Mouse (Mus musculus): ENCODE measurements around the gene Fuca1.

DNA sequence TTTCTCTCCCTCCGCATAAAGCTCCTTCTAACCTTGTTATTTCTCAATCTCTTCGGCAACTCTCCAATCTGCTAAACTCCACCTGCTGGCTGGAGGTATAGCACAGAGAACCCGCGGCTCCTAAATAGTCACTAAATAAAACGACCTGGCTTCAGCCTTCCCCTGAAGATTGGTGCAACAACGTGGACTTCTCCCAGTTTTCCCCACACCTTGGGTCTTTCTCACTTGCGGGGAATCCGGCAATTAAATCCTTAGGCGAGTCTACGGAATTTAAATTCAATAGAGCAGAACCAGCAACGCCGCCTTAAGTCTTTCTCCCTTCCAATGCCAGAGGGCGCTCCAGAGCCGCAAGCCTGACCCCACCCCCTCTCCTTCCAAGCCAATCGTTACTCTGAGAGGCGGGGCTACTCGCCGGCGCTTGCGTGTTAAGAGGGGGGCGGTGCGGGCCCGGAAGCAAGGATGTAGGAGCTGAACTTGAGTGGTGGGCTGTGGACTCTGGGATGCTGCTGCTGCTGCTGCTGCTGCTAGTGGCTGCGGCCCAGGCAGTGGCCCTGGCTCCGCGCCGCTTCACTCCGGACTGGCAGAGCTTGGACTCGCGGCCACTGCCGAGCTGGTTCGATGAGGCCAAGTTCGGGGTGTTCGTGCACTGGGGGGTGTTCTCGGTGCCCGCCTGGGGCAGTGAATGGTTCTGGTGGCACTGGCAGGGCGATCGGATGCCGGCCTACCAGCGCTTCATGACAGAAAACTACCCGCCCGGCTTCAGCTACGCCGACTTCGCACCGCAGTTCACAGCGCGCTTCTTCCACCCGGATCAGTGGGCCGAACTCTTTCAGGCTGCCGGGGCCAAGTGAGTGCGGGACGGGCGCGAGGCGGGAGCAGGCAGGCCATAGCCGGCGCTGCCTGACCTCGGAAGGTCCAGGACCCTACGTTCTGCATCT lies at the start of gene Fuca1:
- TF ChIP-seq POLR2A (IDR thresholded peaks at IDR 0.05; ENCODE audit: insufficient read depth, low read depth, low read length) (peak; percentile 74), CTCF (IDR thresholded peaks at IDR 0.05) (peak; percentile 92), EP300 (IDR thresholded peaks at IDR 0.05; ENCODE audit: insufficient read depth, low read depth, low read length) (no peak)
